Mouse (Mus musculus) hindbrain, embryonic 13.5 days (tissue): ENCODE measurements at regions not wholly inside any gene's neighbourhood (a gene's known extent, or its start where the extent isn't known, plus 50 kb on each side); places are given as distances from the start of the nearest gene placed in this dataset.

Source experiments
- ATAC-seq: fragments of 200-750 bp; cut with Nextera tagmentation; 2 replicates; pipeline ENCODE4 v1.8.0; 2017; ENCODE audit warnings: moderate TSS enrichment; ENCODE audit not compliant: low FRiP score
- H3K27ac ChIP-seq: fragments of 300-500 bp; sonication (generic); 2 replicates; pipeline ENCODE4 v1.5.1; 2015; ENCODE audit warnings: inconsistent platforms, mild to moderate bottlenecking, moderate library complexity
- H3K27me3 ChIP-seq: fragments of 300-500 bp; sonication (generic); 2 replicates; pipeline ENCODE4 v1.6.1; 2015; ENCODE audit warnings: mild to moderate bottlenecking, inconsistent platforms
- H3K36me3 ChIP-seq: fragments of 300-500 bp; sonication (generic); 2 replicates; pipeline ENCODE4 v1.6.1; 2015; ENCODE audit warnings: mild to moderate bottlenecking, inconsistent platforms
- H3K4me1 ChIP-seq: fragments of 300-500 bp; sonication (generic); replicated peaks from 2 replicates; pipeline ENCODE4 v1.6.1; 2015; ENCODE audit warnings: inconsistent platforms
- H3K4me2 ChIP-seq: fragments of 300-500 bp; sonication (generic); 2 replicates; pipeline ENCODE4 v1.6.1; 2015; ENCODE audit warnings: inconsistent platforms, mild to moderate bottlenecking, moderate library complexity
- H3K4me3 ChIP-seq: fragments of 300-500 bp; sonication (generic); 2 replicates; pipeline ENCODE4 v1.5.1; 2015; ENCODE audit warnings: mild to moderate bottlenecking, inconsistent platforms
- H3K9ac ChIP-seq: fragments of 300-500 bp; sonication (generic); 2 replicates; pipeline ENCODE4 v1.6.1; 2015; ENCODE audit warnings: mild to moderate bottlenecking, inconsistent platforms
- H3K9me3 ChIP-seq: fragments of 300-500 bp; sonication (generic); 2 replicates; pipeline ENCODE4 v1.6.1; 2016; ENCODE audit warnings: inconsistent platforms
- WGBS: fragments of 180-500 bp; shearing (Covaris S2); methylation state at CpG from one replicate; pipeline ENCODE4 v1.1.7; 2015; 5-methylcytosine and 5-hydroxymethylcytosine counted together

GRCm38 (mm10) chr10:117540112-117540594 is 89.1 kb upstream of the Cpm start:
- no peak overlapping the region for H3K9ac ChIP-seq
- H3K9me3 ChIP-seq, result no peaks in the 10 kb centered on the region
- H3K27me3 ChIP-seq, result no peaks in the 10 kb centered on the region
- H3K36me3 ChIP-seq, result no peaks in the 10 kb centered on the region
- no peak for ATAC-seq
- H3K4me2 ChIP-seq, result no peak overlapping the region
- 88% methylated on average over 2 of the region's 2 CpGs for WGBS
- H3K4me1 ChIP-seq, result peaks cover 4% of the 10 kb centered on the region; the same call in 1 of the 2 replicates
- no peak overlapping the region for H3K4me3 ChIP-seq
- H3K27ac ChIP-seq, result no peak overlapping the region

DNA sequence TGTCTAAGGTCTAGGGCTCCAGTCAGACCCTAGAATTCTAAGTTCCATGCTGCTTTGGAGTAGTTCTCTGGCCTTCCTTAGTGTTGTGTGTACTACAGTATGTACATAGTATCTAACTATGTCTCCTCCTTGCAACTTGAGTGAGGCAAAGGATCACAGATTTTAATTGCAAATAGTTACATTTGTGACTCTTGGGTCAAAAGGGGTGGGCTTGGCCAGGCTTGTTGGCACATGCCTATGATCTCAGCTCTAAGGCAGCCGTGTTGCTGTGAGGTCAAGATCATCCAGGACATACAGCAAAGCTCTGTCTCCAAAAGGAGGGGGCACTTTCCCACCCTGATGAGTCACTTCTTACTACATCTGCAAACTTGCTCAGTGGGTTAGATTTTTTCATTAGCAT is 89.8 kb upstream of the Cpm start:
- Histone ChIP-seq H3K4me1 (peaks cover 2% of the 10 kb centered on the region; the same call in 1 of the 2 replicates), H3K9me3 (no peaks in the 10 kb centered on the region), H3K4me2 (no peak overlapping the region), H3K36me3 (no peaks in the 10 kb centered on the region), H3K4me3 (no peak overlapping the region), H3K9ac (no peak overlapping the region), H3K27ac (no peak overlapping the region), H3K27me3 (no peaks in the 10 kb centered on the region)
- ATAC-seq, result no peak
- 82% methylated on average over 1 of the region's 1 CpGs for whole genome bisulfite sequencing

- H3K4me3 ChIP-seq, result no peak overlapping the region
- H3K36me3 ChIP-seq, result no peaks in the 10 kb centered on the region
- H3K9me3 ChIP-seq, result no peaks in the 10 kb centered on the region
- H3K4me1 ChIP-seq, result no peaks in the 10 kb centered on the region
- 89% methylated on average over 5 of the region's 5 CpGs for WGBS
- no peak overlapping the region for H3K9ac ChIP-seq
- no peak for ATAC-seq
- H3K27ac ChIP-seq, result no peak overlapping the region
- no peak overlapping the region for H3K4me2 ChIP-seq
- no peaks in the 10 kb centered on the region for H3K27me3 ChIP-seq
Observed at GRCm38 (mm10) chr10:117538725-117539124, 90.6 kb upstream of the Cpm start.

DNA sequence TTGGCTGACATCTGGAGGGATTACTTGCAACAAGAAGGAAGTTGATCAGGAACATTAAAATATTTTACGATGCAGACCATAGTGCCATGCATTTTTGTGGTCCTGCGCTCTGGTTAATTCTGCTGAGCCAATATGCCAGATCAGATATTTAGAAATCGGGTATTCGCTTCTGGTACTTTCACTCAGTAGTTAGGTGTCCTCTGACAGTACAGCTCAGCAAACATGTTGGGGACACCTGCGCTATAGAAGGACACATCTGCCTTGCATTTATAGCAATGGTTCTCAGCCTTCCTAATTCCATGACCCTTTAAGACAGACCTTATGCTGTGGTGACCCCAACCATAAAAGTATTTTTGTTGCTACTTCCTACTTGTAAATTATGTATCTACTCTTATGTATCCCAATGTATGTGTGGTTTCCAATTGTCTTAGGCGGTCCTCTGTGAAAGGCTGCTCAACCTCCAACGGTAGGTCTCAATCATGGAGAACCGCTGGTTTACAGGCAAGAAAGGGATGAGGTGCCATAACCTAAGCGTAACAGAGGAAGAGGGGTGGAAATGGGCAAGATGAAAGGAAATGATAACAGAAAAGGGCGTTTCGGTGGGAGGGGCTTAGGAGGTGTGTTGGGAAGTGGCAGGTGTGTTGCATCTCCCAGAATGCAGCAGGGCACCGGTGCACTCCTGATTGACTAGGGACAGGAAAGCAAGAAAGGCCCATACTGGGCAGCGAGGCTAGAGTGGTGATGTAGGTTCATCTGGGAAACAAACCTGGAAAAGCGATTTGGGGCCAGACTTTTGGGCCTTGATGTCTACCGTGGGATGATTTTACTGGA is 92.3 kb upstream of the Cpm start:
- H3K27me3 ChIP-seq, result no peaks in the 10 kb centered on the region
- no peaks in the 10 kb centered on the region; the same call in 1 of the 2 replicates for H3K4me1 ChIP-seq
- no peak overlapping the region for H3K4me3 ChIP-seq
- no peak overlapping the region for H3K27ac ChIP-seq
- H3K4me2 ChIP-seq, result no peak overlapping the region
- no peak for ATAC-seq
- 96% methylated on average over 15 of the region's 15 CpGs for WGBS
- no peaks in the 10 kb centered on the region for H3K9me3 ChIP-seq
- no peak overlapping the region for H3K9ac ChIP-seq
- no peaks in the 10 kb centered on the region for H3K36me3 ChIP-seq

GRCm38 (mm10) chr10:117535843-117536242 is 93.5 kb upstream of the Cpm start:
- Histone ChIP-seq H3K4me1 (no peaks in the 10 kb centered on the region; the same call in 1 of the 2 replicates), H3K27ac (no peak overlapping the region), H3K4me2 (no peak overlapping the region), H3K9ac (no peak overlapping the region), H3K4me3 (no peak overlapping the region), H3K9me3 (no peaks in the 10 kb centered on the region), H3K36me3 (no peaks in the 10 kb centered on the region), H3K27me3 (no peaks in the 10 kb centered on the region)
- ATAC-seq, result no peak
- WGBS, result 82% methylated on average over 4 of the region's 4 CpGs

DNA sequence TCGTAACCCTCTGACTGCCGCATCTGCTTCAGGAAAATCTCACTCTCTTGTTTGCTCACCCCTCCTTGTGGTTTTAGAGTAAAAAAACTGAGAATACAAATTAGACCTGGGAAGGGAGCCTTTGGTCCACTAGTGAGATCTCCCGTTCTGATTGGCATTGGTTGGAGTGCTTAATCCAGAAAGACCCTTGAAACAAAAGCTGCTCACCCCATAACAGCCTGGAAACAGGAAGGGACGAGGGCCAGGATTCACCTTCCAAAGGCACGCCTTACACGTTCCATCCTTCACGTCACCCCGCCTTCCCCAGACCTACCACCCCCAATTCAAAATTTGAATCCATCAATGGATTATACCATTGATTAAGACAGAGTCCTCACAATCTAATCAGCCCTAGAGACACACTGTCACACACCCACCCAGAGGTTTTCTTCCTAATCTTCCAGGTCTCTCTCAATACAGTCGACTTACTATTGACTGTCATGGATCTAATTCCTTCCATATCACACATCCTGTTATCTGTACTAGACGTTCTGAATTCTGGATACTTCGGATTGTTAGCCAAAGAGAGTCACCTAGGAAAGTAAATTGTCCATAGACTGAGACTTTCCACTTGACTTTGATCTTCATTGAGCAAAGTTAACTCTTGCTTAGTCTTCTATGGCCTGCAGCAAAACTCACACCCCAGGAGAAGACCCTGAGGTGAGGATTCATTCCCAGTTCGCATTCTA is 94.1 kb upstream of the Cpm start:
- Histone ChIP-seq H3K4me3 (no peak overlapping the region), H3K27ac (no peak overlapping the region), H3K27me3 (no peaks in the 10 kb centered on the region), H3K9ac (no peak overlapping the region), H3K4me1 (no peaks in the 10 kb centered on the region; the same call in 1 of the 2 replicates), H3K36me3 (no peaks in the 10 kb centered on the region), H3K9me3 (no peaks in the 10 kb centered on the region), H3K4me2 (no peak overlapping the region)
- 91% methylated on average over 12 of the region's 12 CpGs for WGBS
- ATAC-seq, result no peak

- Histone ChIP-seq H3K27me3 (no peaks in the 10 kb centered on the region), H3K36me3 (no peaks in the 10 kb centered on the region), H3K27ac (no peak overlapping the region), H3K4me1 (no peaks in the 10 kb centered on the region; the same call in 1 of the 2 replicates), H3K9me3 (no peaks in the 10 kb centered on the region), H3K4me3 (no peak overlapping the region), H3K9ac (no peak overlapping the region), H3K4me2 (no peak overlapping the region)
- ATAC-seq, result no peak
- WGBS, result 91% methylated on average over 4 of the region's 4 CpGs
Observed at GRCm38 (mm10) chr10:117534478-117534877, 94.8 kb upstream of the Cpm start.

- Histone ChIP-seq H3K9ac (no peak overlapping the region), H3K36me3 (no peaks in the 10 kb centered on the region), H3K27me3 (no peaks in the 10 kb centered on the region), H3K4me3 (no peak overlapping the region), H3K4me2 (no peak overlapping the region), H3K27ac (no peak overlapping the region), H3K4me1 (no peaks in the 10 kb centered on the region; the same call in 1 of the 2 replicates), H3K9me3 (no peaks in the 10 kb centered on the region)
- ATAC-seq, result no peak
- 91% methylated on average over 8 of the region's 8 CpGs for WGBS
Observed at GRCm38 (mm10) chr10:117533541-117534386, 95.5 kb upstream of the Cpm start.

DNA sequence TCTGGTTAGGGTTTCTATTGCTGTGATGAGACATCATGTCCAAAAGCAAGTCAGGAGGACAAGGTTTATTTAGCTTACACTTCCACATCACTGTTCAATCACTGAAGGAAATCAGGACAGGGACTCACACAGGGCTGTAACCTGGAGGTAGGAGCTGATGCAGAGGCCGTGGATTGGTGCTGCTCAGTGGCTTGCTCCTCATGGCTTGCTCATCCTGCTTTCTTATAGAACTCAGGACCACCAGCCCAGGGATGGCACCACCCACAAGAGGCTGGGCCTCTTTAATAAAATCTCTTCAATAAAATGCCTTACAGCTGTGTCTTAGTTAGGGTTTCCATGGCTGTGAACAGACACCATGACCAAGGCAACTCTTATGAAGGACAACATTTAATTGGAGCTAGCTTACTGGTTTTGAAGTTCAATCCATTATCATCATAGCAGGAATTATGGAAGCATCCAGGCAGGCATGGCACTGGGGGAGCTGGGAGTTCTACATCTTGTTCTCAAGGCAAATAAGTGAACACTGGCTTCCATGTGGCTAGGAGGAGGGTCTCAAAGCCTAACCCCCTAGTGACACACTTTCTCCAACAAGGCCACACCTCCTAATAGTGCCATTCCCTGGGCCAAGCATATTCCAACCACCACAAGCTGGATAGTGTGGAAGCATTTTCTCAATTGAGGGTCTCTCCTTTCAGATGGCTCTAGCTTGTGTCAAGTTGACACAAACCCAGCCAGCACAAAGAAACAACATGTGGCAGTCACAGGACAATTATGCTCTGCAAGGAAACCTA is 96.4 kb upstream of the Cpm start:
- Histone ChIP-seq H3K9ac (no peak overlapping the region), H3K9me3 (no peaks in the 10 kb centered on the region)
- 93% methylated on average over 1 of the region's 1 CpGs for WGBS

DNA sequence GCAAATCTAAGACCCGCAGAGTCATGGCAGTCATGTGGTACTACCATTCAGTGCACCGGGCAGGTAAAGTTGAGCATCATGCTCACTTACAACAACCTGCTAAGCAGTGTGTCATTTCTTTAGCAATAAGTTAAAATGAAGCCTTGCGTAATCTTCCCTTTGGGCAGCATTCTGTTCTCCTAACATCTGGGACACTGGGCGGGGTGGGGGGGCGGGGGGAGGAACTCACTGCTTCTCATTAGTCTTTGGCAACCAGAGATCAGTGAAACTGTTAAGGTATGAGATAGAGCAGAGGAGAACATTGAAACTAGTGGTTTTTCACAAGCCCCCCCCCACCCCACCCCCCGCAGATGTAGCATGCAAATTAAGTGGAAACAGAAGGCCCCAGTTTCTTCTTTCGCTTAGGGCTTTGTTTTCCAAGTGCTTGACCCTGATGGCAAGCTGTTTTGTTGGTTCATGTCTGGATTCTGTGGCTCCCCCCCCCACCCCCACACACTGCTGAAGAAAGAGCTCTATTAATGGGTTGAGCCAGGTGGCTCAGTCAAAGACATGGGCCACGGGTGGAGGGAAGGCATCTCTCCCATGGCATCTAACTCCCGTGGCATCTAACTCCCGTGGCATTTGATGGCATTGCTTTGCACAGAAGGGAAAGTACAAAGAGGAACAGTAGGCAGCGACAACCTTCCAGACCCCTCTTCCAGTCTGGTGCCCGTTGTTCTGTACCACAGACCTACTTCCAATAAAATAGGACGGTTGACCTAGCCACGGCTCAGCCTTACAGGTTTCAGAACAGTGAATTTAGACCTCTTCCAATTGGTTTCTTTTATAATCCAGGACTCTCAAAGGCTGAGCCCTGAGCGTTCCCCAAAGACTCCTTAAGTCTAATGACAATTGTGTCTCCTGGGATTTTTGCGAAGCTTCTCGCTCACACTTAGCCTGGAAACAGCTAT is 97.2 kb upstream of the Cpm start:
- WGBS, result 77% methylated on average over 17 of the region's 17 CpGs
- no peak for ATAC-seq
- Histone ChIP-seq H3K4me2 (no peak overlapping the region), H3K4me3 (no peak overlapping the region), H3K9ac (no peak overlapping the region), H3K27ac (no peak overlapping the region), H3K36me3 (no peaks in the 10 kb centered on the region), H3K27me3 (no peaks in the 10 kb centered on the region), H3K4me1 (no peaks in the 10 kb centered on the region; the same call in 1 of the 2 replicates), H3K9me3 (no peaks in the 10 kb centered on the region)

More for the DNA sequence above, 96.4 kb upstream of the Cpm start:
- H3K27me3 ChIP-seq, result no peaks in the 10 kb centered on the region
- no peak for ATAC-seq
- H3K4me2 ChIP-seq, result no peak overlapping the region
- no peaks in the 10 kb centered on the region; the same call in 1 of the 2 replicates for H3K4me1 ChIP-seq
- no peak overlapping the region for H3K4me3 ChIP-seq
- H3K27ac ChIP-seq, result no peak overlapping the region
- no peaks in the 10 kb centered on the region for H3K36me3 ChIP-seq
